Mouse (Mus musculus) thymus, postnatal 25 days (tissue): ENCODE results near the gene Depdc5.
"Not testable (repeated sequence)": the region's sequence is repeated elsewhere in the genome, so short reads cannot be mapped to it uniquely, and the experiment has no call there.

ENCODE experiments used
- DNase-seq: peaks from one replicate; pipeline ENCODE4 v3.0.0; 2022

Gene Depdc5

DNA sequence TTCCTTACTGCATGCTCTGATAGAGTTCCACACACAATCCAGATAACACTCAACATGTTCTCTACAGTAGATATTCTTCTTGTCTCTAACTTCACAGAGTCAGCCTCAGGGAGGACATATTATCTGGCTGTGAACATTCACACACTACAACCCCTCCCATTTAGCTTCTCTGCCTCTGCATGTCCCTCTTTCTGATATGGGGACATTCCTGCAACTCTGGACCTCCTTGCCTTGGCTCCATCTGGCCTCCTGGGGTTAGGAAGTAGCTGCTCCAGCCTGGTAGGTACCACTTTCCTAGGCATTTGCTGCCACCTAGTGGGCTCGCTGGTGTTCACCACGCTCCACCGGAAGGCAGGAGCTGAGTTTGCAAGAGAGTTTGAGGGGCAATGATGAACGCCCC lies 169.6 kb downstream of the Depdc5 start:
- peak; percentile 76 for DNase-seq

DNA sequence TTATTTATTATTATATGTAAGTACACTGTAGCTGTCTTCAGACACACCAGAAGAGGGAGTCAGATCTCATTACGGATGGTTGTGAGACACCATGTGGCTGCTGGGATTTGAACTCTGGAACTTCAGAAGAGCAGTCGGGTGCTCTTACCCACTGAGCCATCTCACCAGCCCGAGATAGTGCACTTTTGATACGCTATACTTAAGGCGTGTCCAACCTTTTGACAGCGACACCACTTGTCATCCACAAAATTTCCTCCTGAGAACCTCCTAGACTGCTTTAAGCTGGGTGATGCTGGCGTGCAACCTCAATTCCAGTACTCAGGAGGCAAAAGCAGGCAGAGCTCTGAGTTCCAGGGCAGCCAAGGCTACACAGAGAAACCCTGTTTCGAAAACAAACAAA lies 170.1 kb downstream of the Depdc5 start:
- not testable (repeated sequence) for DNase-seq

DNA sequence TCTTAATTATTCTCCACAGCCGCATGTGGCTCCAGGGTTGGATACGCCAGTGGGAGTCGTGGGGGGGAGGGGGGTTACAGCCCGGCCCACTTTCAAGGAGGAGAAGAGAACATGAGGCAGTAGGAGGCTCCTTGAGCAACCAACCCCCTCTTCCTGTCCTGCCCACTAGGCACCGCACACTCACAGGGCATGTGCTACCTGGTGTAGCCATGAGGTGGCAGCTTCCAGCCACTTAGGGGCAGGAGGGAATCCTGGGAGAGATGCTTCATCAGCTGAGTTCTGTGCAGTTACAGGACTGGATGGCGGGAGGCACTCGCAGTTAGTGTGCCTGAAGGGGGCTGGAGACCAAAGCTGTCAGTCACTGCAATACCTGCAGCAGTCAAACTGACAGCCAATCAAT lies 170.6 kb downstream of the Depdc5 start:
- DNase-seq, result peak; percentile 52

DNA sequence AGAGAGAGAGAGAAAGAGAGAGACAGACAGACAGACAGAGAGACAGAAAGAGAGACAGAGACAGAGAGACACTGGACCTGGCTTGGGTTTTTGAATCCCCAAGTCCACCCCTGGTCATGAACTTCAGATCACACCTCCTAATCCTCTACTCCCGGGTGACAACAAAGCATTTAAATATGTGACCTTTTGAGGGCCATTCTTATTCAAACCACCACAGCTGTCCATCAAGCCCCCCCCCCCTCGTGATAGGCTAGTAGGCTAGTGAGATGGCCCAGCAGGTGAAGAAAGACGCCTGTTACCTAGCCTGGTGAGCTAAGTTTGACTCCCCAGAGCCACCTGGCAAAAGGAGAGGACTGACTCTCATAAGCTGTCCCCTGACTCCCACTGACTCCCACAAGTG lies 171.4 kb downstream of the Depdc5 start:
- DNase-seq, result no peak

DNA sequence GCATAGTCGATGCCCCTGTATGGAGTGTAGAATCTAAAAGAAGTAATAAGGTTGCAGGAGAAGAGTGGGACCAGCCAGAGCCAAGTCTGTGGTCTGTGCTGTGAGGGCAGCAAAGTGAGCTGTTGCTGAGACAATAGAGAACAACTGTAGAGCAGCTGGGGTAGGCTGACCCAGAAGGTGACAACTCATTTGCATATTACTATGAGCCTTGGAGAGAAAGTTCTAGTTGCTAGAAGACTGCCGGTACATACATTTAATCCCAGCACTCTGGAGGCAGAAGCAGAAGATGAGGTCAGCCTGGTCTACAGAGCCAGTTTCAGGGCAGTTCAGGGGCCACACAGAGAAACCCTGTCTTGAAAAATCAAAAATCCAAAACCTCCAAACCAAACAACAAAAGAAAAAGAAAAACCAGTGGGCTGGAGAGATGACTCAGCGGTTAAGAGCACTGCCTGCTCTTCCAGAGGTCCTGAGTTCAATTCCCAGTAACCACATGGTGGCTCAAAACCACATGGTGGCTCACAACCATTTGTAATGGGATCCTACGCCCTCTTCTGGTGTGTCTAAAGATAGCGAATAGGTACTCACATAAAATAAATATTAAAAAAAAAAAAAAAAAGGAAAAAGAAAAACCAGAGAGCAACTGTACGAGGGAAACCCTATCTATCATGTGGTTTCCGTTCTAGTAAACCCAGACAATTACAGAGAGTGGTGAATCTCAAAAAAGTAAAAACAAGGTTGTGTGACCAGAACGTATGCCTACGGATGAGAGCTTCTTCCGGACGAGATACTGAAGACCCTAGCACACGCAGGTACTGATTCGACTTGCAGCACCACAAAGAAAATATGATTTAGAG lies 175.4 kb downstream of the Depdc5 start:
- no peak for DNase-seq

DNA sequence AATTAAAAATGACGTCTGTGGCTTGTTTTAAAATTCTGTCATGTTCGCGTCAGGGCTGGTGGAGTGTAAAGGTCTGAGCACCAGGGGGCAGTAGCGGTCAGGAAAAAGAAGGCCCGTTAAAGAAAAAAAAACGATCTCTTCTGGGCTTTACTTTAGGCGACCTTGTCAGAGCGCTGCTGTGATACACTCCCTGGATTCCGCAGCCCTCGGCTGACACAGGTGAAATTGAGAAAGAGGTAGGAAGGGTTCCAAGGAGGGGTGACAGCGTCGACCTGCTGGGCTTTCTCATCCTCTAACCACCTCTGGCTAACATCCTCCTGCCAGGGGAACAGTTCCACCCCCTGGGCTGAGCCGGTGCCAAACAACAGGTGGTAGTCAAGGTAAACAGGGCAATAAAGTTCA lies 176.0 kb downstream of the Depdc5 start:
- DNase-seq, result peak; percentile 71

DNA sequence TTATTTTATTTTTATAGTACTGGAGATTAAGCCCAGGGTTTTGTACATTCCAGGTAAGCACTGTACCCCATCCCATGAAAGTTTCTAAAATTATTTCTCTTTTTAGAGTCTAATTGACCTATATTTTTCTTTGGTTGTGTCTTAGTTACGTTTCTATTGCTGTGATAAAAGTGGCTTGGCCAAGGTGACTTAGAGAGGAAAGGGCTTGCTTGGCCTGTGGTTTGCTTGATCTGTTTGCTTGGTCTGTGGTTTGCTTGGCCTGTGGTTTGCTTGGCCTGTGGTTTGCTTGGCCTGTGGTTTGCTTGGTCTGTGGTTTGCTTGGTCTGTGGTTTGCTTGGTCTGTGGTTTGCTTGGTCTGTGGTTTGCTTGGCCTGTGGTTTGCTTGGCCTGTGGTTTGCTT lies 177.2 kb downstream of the Depdc5 start:
- not testable (repeated sequence) for DNase-seq

DNA sequence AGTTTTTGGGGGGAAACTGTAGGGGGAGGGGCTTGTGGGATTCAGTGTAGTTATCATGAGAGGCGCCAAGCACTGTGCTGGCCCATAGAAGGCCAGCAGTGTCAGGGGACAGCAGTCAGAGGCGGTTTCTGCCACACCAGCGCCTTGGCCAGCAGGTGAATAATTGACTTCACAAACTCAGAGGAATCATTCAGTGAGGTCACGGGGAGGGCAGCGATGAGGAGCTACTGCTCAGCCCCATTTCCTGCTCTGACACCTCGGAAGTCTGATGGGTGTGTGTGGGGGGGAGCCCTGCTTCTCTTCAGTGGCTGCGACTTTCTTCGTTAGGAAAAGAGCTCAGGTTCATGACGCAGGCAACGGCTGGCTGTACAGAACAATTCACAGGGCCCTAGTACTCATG lies 179.9 kb downstream of the Depdc5 start:
- no peak for DNase-seq
